Mouse (Mus musculus): ENCODE data around the gene Bysl. TPM values are rescaled to one million over a fixed set of nuclear protein-coding genes. Genes with fewer than 3 reads are reported as not detected.

The Bysl gene
- total and polyA plus RNA-seq, 3 experiments = 69.3 to 85.4 TPM; not detected in 1

DNA sequence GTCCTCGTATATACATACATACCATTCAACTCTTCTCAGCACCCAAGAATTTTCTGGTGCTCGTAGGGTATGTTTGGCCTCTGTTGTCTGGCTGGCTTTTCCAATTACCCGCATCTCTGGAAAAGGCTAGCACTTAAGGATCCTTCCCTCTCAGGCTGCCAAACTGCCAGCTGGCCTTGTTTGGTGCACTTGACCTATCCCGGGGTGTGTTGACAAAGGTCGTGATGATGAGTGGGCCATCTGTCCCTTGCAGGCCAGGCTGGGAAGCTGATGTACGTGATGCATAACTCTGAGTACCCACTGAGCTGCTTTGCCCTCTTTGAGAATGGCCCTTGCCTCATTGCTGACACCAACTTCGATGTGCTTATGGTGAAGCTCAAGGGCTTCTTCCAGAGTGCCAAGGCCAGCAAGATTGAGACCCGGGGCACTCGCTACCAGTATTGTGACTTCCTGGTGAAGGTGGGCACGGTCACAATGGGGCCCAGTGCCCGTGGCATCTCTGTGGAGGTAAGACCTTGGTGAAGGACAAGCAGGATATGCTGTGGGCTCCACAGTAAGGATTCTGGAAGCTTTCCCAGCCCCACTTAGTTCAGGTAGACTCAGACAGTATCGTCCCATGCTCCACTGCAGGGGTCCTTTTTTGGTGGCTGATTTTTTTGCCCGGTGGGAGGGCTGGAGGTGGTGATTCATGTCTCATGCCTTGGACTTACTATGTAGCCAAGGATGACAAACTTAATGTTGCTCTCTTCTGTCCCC is 7.4 kb upstream of the Bysl start:
- Histone ChIP-seq H3K27me3 (ENCODE audit: control insufficient read depth in 1 of 2, insufficient read depth in 2 of 2, low read length in 2 of 2) (no peaks in the 10 kb centered on the region), H3K27ac (ENCODE audit: control insufficient read depth, low read depth, low read length) (peak overlapping the region; percentile 99), H3K9me3 (replicated peaks; ENCODE audit: insufficient read depth, low read length) (no peaks in the 10 kb centered on the region), H3K9ac (ENCODE audit: control insufficient read depth, low read depth, low read length, poor library complexity, severe bottlenecking) (peak overlapping the region; percentile 12; the same call in 1 of the 2 replicates), H3K36me3 (ENCODE audit: control insufficient read depth in 1 of 2, insufficient read depth in 2 of 2, low read length in 2 of 2) (peaks cover 13 to 35% of the 10 kb centered on the region in 2 experiments), H3K4me1 (ENCODE audit: control insufficient read depth in 1 of 2, insufficient read depth in 2 of 2, low read length in 2 of 2) (peaks cover 20 to 34% of the 10 kb centered on the region in 2 experiments), H3K79me2 (ENCODE audit: control insufficient read depth, insufficient read depth, low read length, poor library complexity) (peaks cover 34% of the 10 kb centered on the region), H3K4me3 (ENCODE audit: control insufficient read depth in 1 of 2, insufficient read depth in 1 of 2, low read depth in 2 of 2, low read length in 2 of 2) (no peak overlapping the region)
- TF ChIP-seq SMC3 (IDR thresholded peaks at IDR 0.05; ENCODE audit: low read depth, low read length) (no peak), CHD1 (IDR thresholded peaks at IDR 0.05; ENCODE audit: low read depth, low read length) (0 out of 2 replicates have a peak, but pooled peaks have one; percentile 42)
- no peak for DNase-seq (ENCODE audit: low read depth, low spot score)

DNA sequence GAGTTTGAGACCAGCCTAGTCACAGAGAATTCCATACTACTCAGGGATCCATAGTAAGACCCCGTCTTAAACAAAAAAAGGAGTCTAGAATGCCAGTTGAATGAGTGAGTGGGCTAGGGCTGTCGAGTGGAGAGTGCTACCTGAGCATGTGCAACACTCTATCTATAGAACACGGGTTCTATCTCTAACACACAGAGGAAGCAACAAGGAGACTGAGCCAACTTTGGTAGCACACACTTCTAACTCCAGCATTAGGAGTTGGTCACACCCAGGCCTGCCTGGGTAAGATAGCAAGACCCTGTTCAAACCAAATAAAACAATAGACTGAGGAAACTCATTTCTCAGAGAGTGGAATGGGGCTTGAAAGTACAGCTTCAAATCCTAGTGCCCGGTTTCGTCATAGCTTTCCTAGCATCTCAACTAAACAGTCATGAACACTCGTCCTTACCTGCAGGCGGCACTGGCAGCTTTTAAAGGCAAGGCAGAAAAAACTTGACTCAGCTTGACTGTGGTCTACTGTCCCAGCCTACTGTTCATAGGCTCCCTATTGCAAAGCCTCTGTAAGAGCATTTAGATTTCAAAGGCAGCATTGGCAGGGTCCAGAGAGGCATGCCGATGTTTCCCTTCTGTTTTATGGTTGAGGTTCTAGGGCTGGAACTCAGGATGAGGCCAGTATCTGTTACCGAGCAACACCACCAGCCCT is 6.5 kb upstream of the Bysl start:
- Histone ChIP-seq H3K27ac (ENCODE audit: control insufficient read depth, low read depth, low read length) (peak overlapping the region; percentile 99), H3K79me2 (ENCODE audit: control insufficient read depth, insufficient read depth, low read length, poor library complexity) (peaks cover 44% of the 10 kb centered on the region), H3K27me3 (ENCODE audit: control insufficient read depth in 1 of 2, insufficient read depth in 2 of 2, low read length in 2 of 2) (no peaks in the 10 kb centered on the region), H3K36me3 (ENCODE audit: control insufficient read depth in 1 of 2, insufficient read depth in 2 of 2, low read length in 2 of 2) (peaks cover 8 to 41% of the 10 kb centered on the region in 2 experiments), H3K9ac (ENCODE audit: control insufficient read depth, low read depth, low read length, poor library complexity, severe bottlenecking) (peak overlapping the region; percentile 58), H3K4me1 (ENCODE audit: control insufficient read depth in 1 of 2, insufficient read depth in 2 of 2, low read length in 2 of 2) (peaks cover 20 to 38% of the 10 kb centered on the region in 2 experiments), H3K4me3 (ENCODE audit: control insufficient read depth in 1 of 2, insufficient read depth in 1 of 2, low read depth in 2 of 2, low read length in 2 of 2) (peak overlapping the region in 1 of 2 experiments; percentile 15; a peak in 2 of 4 replicates), H3K9me3 (replicated peaks; ENCODE audit: insufficient read depth, low read length) (no peaks in the 10 kb centered on the region)
- DNase-seq (ENCODE audit: low read depth, low spot score) = peak; percentile 95
- TF ChIP-seq TBP (IDR thresholded peaks at IDR 0.05; ENCODE audit: low read depth, low read length) = peak; percentile 48
- TF ChIP-seq RCOR1 (IDR thresholded peaks at IDR 0.05; ENCODE audit: low read depth, low read length) = peak; percentile 76
- no peak for TF ChIP-seq CTCF (IDR thresholded peaks at IDR 0.05 in 2 of 3, conservative IDR thresholded peaks at IDR 0.05 in 1 of 3; ENCODE audit: control insufficient read depth in 1 of 3, insufficient read depth in 1 of 3, low read depth in 2 of 3, low read length in 3 of 3, poor library complexity in 1 of 3, severe bottlenecking in 1 of 3)
- TF ChIP-seq KAT2A (conservative IDR thresholded peaks at IDR 0.05; ENCODE audit: low read depth, low read length) = 0 out of 2 replicates have a peak, but pooled peaks have one; percentile 52
- TF ChIP-seq POLR2AphosphoS5 (IDR thresholded peaks at IDR 0.05; ENCODE audit: borderline replicate concordance, low read depth, low read length) = no peak
- peak; percentile 68; the same call in 1 of the 2 replicates for TF ChIP-seq POLR2AphosphoS2 (IDR thresholded peaks at IDR 0.05; ENCODE audit: low read length)
- peak; percentile 99 for TF ChIP-seq TAL1 (IDR thresholded peaks at IDR 0.05; ENCODE audit: low read length)
- peak in 1 of 2 experiments; percentile 43; a peak in 1 of 4 replicates for TF ChIP-seq POLR2A (IDR thresholded peaks at IDR 0.05; ENCODE audit: control insufficient read depth in 1 of 2, insufficient read depth in 1 of 2, low read depth in 1 of 2, low read length in 2 of 2, poor library complexity in 1 of 2)
- TF ChIP-seq NELFE (IDR thresholded peaks at IDR 0.05; ENCODE audit: low read depth, low read length) = no peak; the same call in 1 of the 2 replicates
- TF ChIP-seq USF1 (IDR thresholded peaks at IDR 0.05; ENCODE audit: low read depth, low read length) = no peak; the same call in 1 of the 2 replicates
- TF ChIP-seq ZC3H11A (IDR thresholded peaks at IDR 0.05; ENCODE audit: low read depth, low read length) = no peak
- TF ChIP-seq E2F4 (IDR thresholded peaks at IDR 0.05; ENCODE audit: borderline replicate concordance, low read depth, low read length) = no peak; the same call in 1 of the 2 replicates
- TF ChIP-seq ZNF384 (IDR thresholded peaks at IDR 0.05; ENCODE audit: low read depth, low read length) = peak; percentile 57
- TF ChIP-seq JUND (IDR thresholded peaks at IDR 0.05; ENCODE audit: low read depth, low read length) = peak; percentile 60; the same call in 1 of the 2 replicates
- no peak for TF ChIP-seq UBTF (IDR thresholded peaks at IDR 0.05; ENCODE audit: borderline replicate concordance, insufficient read depth, low read depth, low read length)
- peak; percentile 74; the same call in 1 of the 2 replicates for TF ChIP-seq MAFK (IDR thresholded peaks at IDR 0.05; ENCODE audit: borderline replicate concordance, low read depth, low read length)
- no peak for TF ChIP-seq ZKSCAN1 (IDR thresholded peaks at IDR 0.05; ENCODE audit: low read depth, low read length)
- TF ChIP-seq GATA1 (IDR thresholded peaks at IDR 0.05; ENCODE audit: low read depth, low read length) = peak; percentile 99
- TF ChIP-seq HCFC1 (IDR thresholded peaks at IDR 0.05; ENCODE audit: low read depth, low read length) = peak; percentile 67
- TF ChIP-seq RAD21 (IDR thresholded peaks at IDR 0.05; ENCODE audit: low read depth, low read length) = no peak
- peak; percentile 77; the same call in 1 of the 2 replicates for TF ChIP-seq MAZ (IDR thresholded peaks at IDR 0.05; ENCODE audit: low read depth, low read length)
- peak; percentile 95 for TF ChIP-seq SIN3A (IDR thresholded peaks at IDR 0.05; ENCODE audit: low read length)
- peak; percentile 100 for TF ChIP-seq TCF12 (IDR thresholded peaks at IDR 0.05; ENCODE audit: low read depth, low read length)
- TF ChIP-seq ETS1 (IDR thresholded peaks at IDR 0.05; ENCODE audit: low read depth, low read length) = peak; percentile 92
- peak; percentile 96 for TF ChIP-seq MYC (IDR thresholded peaks at IDR 0.05; ENCODE audit: low read depth, low read length)
- peak; percentile 93 for TF ChIP-seq MAX (IDR thresholded peaks at IDR 0.05; ENCODE audit: low read length)
- peak; percentile 84 for TF ChIP-seq NRF1 (IDR thresholded peaks at IDR 0.05; ENCODE audit: insufficient read depth, low read depth, low read length, poor library complexity, severe bottlenecking)

Measured in MEL (cell line).